Mouse (Mus musculus) liver, embryonic 16.5 days (tissue): Measurements from ENCODE around the gene Nlrp9b. TPM values are rescaled to one million over a fixed set of nuclear protein-coding genes. Genes with fewer than 3 reads are reported as not detected.
"Not testable (repeated sequence)": the region's sequence is repeated elsewhere in the genome, so short reads cannot be mapped to it uniquely, and the experiment has no call there.

ENCODE experiments used
- ATAC-seq: fragments of 200-750 bp; cut with Nextera tagmentation; 2 replicates; pipeline ENCODE4 v1.8.0; 2017; ENCODE audit warnings: low read depth, mild to moderate bottlenecking, moderate number of reproducible peaks, moderate library complexity
- H3K27ac ChIP-seq: fragments of 300-500 bp; sonication (generic); 2 replicates; pipeline ENCODE4 v1.5.1; 2014; ENCODE audit warnings: mild to moderate bottlenecking, low read length
- H3K27me3 ChIP-seq: fragments of 300-500 bp; sonication (generic); 2 replicates; pipeline ENCODE4 v1.6.1; 2014; ENCODE audit warnings: low read depth, low read length, mixed read lengths; ENCODE audit not compliant: control insufficient read depth, insufficient read depth
- H3K36me3 ChIP-seq: fragments of 300-500 bp; sonication (generic); 2 replicates; pipeline ENCODE4 v1.6.1; 2014; ENCODE audit warnings: mild to moderate bottlenecking; ENCODE audit not compliant: control insufficient read depth, insufficient read depth
- H3K4me1 ChIP-seq: fragments of 300-500 bp; sonication (generic); 2 replicates; pipeline ENCODE4 v1.6.1; 2014; ENCODE audit warnings: low read depth, low read length, mixed read lengths; ENCODE audit not compliant: control insufficient read depth
- H3K4me2 ChIP-seq: fragments of 300-500 bp; sonication (generic); 2 replicates; pipeline ENCODE4 v1.6.1; 2014; ENCODE audit warnings: low read depth, low read length, mixed read lengths
- H3K4me3 ChIP-seq: fragments of 300-500 bp; sonication (generic); 2 replicates; pipeline ENCODE4 v1.5.1; 2014; ENCODE audit warnings: low read depth, mild to moderate bottlenecking, low read length
- H3K9ac ChIP-seq: fragments of 300-500 bp; sonication (generic); 2 replicates; pipeline ENCODE4 v1.6.1; 2014; ENCODE audit warnings: low read depth, low read length
- H3K9me3 ChIP-seq: fragments of 300-500 bp; sonication (generic); replicated peaks from 2 replicates; pipeline ENCODE4 v1.6.1; 2016; ENCODE audit warnings: low read length; ENCODE audit not compliant: control insufficient read depth
- WGBS: fragments of 180-500 bp; shearing (Covaris S2); extraction: QIAGEN DNeasy Blood & Tissue Kit; methylation state at CpG from one replicate; pipeline ENCODE4 v1.1.7; 2014; ENCODE audit not compliant: insufficient replicate concordance; 5-methylcytosine and 5-hydroxymethylcytosine counted together
- polyA plus RNA-seq: library from polyadenylated mRNA; unstranded; fragments of >200 nt; fragmentation: Nextera tagmentation; extraction: Ambion mirVana; gene quantifications from 2 replicates; pipeline ENCODE4 v1.2.1, GENCODE M21; 2015

Nlrp9b gene
- polyA plus RNA-seq = not detected in 2 replicates

- WGBS = 50% methylated on average over 8 of the region's 8 CpGs
- not testable (repeated sequence) for H3K9ac ChIP-seq, H3K4me1 ChIP-seq, H3K9me3 ChIP-seq, ATAC-seq, H3K27me3 ChIP-seq, H3K4me2 ChIP-seq, H3K36me3 ChIP-seq, H3K4me3 ChIP-seq, H3K27ac ChIP-seq
Measured at GRCm38 (mm10) chr7:19991165-19991564, at the start of gene Nlrp9b. TSS of gene Nlrp9b (plus strand) at chr7:19991465.

GRCm38 (mm10) chr7:19944709-19945108 lies 46.6 kb upstream of the Nlrp9b start:
- H3K36me3 ChIP-seq = no peaks in the 10 kb centered on the region
- no peak overlapping the region for H3K4me3 ChIP-seq
- 66% methylated on average over 8 of the region's 8 CpGs for WGBS
- H3K9me3 ChIP-seq = no peaks in the 10 kb centered on the region
- H3K4me2 ChIP-seq = no peak overlapping the region
- H3K4me1 ChIP-seq = no peaks in the 10 kb centered on the region
- H3K27me3 ChIP-seq = no peaks in the 10 kb centered on the region
- no peak overlapping the region for H3K27ac ChIP-seq
- ATAC-seq = no peak
- H3K9ac ChIP-seq = no peak overlapping the region

GRCm38 (mm10) chr7:19945201-19945600 lies 46.1 kb upstream of the Nlrp9b start:
- H3K27me3 ChIP-seq = no peaks in the 10 kb centered on the region
- ATAC-seq = no peak
- H3K4me2 ChIP-seq = no peak overlapping the region
- H3K9ac ChIP-seq = no peak overlapping the region
- 56% methylated on average over 5 of the region's 5 CpGs for WGBS
- H3K9me3 ChIP-seq = no peaks in the 10 kb centered on the region
- H3K27ac ChIP-seq = no peak overlapping the region
- no peaks in the 10 kb centered on the region for H3K36me3 ChIP-seq
- no peaks in the 10 kb centered on the region for H3K4me1 ChIP-seq
- no peak overlapping the region for H3K4me3 ChIP-seq

GRCm38 (mm10) chr7:19945821-19946515 lies 45.3 kb upstream of the Nlrp9b start:
- ATAC-seq = no peak
- no peaks in the 10 kb centered on the region for H3K36me3 ChIP-seq
- no peaks in the 10 kb centered on the region for H3K4me1 ChIP-seq
- no peaks in the 10 kb centered on the region for H3K9me3 ChIP-seq
- H3K9ac ChIP-seq = no peak overlapping the region
- no peak overlapping the region for H3K4me2 ChIP-seq
- no peak overlapping the region for H3K4me3 ChIP-seq
- no peak overlapping the region for H3K27ac ChIP-seq
- 63% methylated on average over 13 of the region's 13 CpGs for WGBS
- no peaks in the 10 kb centered on the region for H3K27me3 ChIP-seq

- H3K4me1 ChIP-seq = no peaks in the 10 kb centered on the region
- H3K27me3 ChIP-seq = no peaks in the 10 kb centered on the region
- H3K36me3 ChIP-seq = no peaks in the 10 kb centered on the region
- no peak overlapping the region for H3K9ac ChIP-seq
- H3K27ac ChIP-seq = no peak overlapping the region
- no peak for ATAC-seq
- no peak overlapping the region for H3K4me3 ChIP-seq
- H3K4me2 ChIP-seq = no peak overlapping the region
- WGBS = 67% methylated on average over 12 of the region's 12 CpGs
- no peaks in the 10 kb centered on the region for H3K9me3 ChIP-seq
Measured at GRCm38 (mm10) chr7:19948956-19949355, 42.3 kb upstream of the Nlrp9b start.

GRCm38 (mm10) chr7:19949996-19950395 lies 41.3 kb upstream of the Nlrp9b start:
- Histone ChIP-seq H3K4me3 (no peak overlapping the region), H3K9ac (no peak overlapping the region), H3K9me3 (no peaks in the 10 kb centered on the region), H3K4me2 (no peak overlapping the region), H3K27ac (no peak overlapping the region), H3K36me3 (no peaks in the 10 kb centered on the region), H3K27me3 (no peaks in the 10 kb centered on the region), H3K4me1 (no peaks in the 10 kb centered on the region)
- WGBS = 56% methylated on average over 10 of the region's 10 CpGs
- ATAC-seq = no peak

GRCm38 (mm10) chr7:19950589-19950988 lies 40.7 kb upstream of the Nlrp9b start, which contains the start of gene Igsf23:
TSS of gene Igsf23 (minus strand) at chr7:19950756.
- no peaks in the 10 kb centered on the region for H3K4me1 ChIP-seq
- no peak within 1 kb of the TSS for H3K4me3 ChIP-seq
- H3K9me3 ChIP-seq = no peaks in the 10 kb centered on the region
- no peak within 1 kb of the TSS for H3K4me2 ChIP-seq
- no peak within 1 kb of the TSS for H3K27ac ChIP-seq
- no peaks in the 10 kb centered on the region for H3K36me3 ChIP-seq
- ATAC-seq = no peak
- no peaks in the 10 kb centered on the region for H3K27me3 ChIP-seq
- no peak within 1 kb of the TSS for H3K9ac ChIP-seq
- WGBS = 44% methylated on average over 9 of the region's 9 CpGs

GRCm38 (mm10) chr7:19952320-19952986 lies 38.8 kb upstream of the Nlrp9b start:
- Histone ChIP-seq H3K4me2 (no peak overlapping the region), H3K4me1 (peaks cover 2% of the 10 kb centered on the region; the same call in 1 of the 2 replicates), H3K9ac (no peak overlapping the region), H3K27ac (no peak overlapping the region), H3K4me3 (no peak overlapping the region), H3K27me3 (no peaks in the 10 kb centered on the region), H3K36me3 (no peaks in the 10 kb centered on the region), H3K9me3 (no peaks in the 10 kb centered on the region)
- no peak for ATAC-seq
- WGBS = 60% methylated on average over 10 of the region's 10 CpGs

GRCm38 (mm10) chr7:19953054-19953453 lies 38.2 kb upstream of the Nlrp9b start:
- Histone ChIP-seq H3K4me3 (no peak overlapping the region), H3K27me3 (no peaks in the 10 kb centered on the region), H3K4me1 (peaks cover 2% of the 10 kb centered on the region; the same call in 1 of the 2 replicates), H3K9ac (no peak overlapping the region), H3K4me2 (no peak overlapping the region), H3K36me3 (no peaks in the 10 kb centered on the region), H3K9me3 (no peaks in the 10 kb centered on the region), H3K27ac (no peak overlapping the region)
- WGBS = 67% methylated on average over 9 of the region's 9 CpGs
- ATAC-seq = no peak
